ENCODE assay signal across 8 mouse cellular contexts in genomic region chr11:68211924-68212578, GRCm38 (mm10).
DNase-seq lines count a peak whose midpoint lies in the region; ATAC-seq and TF ChIP-seq lines count a peak whose summit lies in the region.

No protein-coding gene starts in this region.

- H3K4me3 ChIP-seq in intestine, postnatal 0 days (ENCODE audit: low read depth, low read length), result no peak overlapping the region
- no peak overlapping the region for H3K4me3 ChIP-seq in liver, postnatal 0 days (ENCODE audit: low read depth, low read length)
- no peak overlapping the region for H3K4me3 ChIP-seq in stomach, postnatal 0 days (ENCODE audit: low read depth, low read length)

- peak; percentile 48 for DNase-seq in layer of hippocampus, adult 11-12 months (ENCODE audit: low spot score)
- no peak for DNase-seq in layer of hippocampus, adult 8-10 months (ENCODE audit: low spot score in 2 of 2)
- DNase-seq in ZHBTc4 (ENCODE audit: low read depth, low spot score), result peak; percentile 71
- peak; percentile 98 for DNase-seq in heart, adult 11 months
- peak; percentile 58 for DNase-seq in liver, postnatal 0 days
- peak; percentile 67 for DNase-seq in stomach, postnatal 0 days (ENCODE audit: low spot score)

- no peak for TF ChIP-seq EP300 in liver, postnatal 0 days (IDR thresholded peaks at IDR 0.05; ENCODE audit: low read depth)
- no peak for TF ChIP-seq EP300 in stomach, postnatal 0 days (optimal IDR thresholded peaks at IDR 0.05)

- H3K4me2 ChIP-seq in intestine, postnatal 0 days (replicated peaks; ENCODE audit: low read depth), result no peak overlapping the region
- H3K4me2 ChIP-seq in liver, postnatal 0 days (ENCODE audit: low read depth, low read length), result no peak overlapping the region
- no peak overlapping the region for H3K4me2 ChIP-seq in stomach, postnatal 0 days (replicated peaks; ENCODE audit: low read depth)

- H3K9ac ChIP-seq in intestine, postnatal 0 days (ENCODE audit: low read depth, low read length), result no peak overlapping the region
- no peak overlapping the region for H3K9ac ChIP-seq in liver, postnatal 0 days (replicated peaks)
- H3K9ac ChIP-seq in stomach, postnatal 0 days (ENCODE audit: low read length), result no peak overlapping the region

- 15% methylated on average over 8 of the region's 8 CpGs for WGBS in intestine, postnatal 0 days
- 42% methylated on average over 8 of the region's 8 CpGs for WGBS in liver, postnatal 0 days (ENCODE audit: insufficient replicate concordance)
- 41% methylated on average over 8 of the region's 8 CpGs for whole genome bisulfite sequencing in stomach, postnatal 0 days

- TF ChIP-seq CTCF in intestine, postnatal 0 days (IDR thresholded peaks at IDR 0.05; ENCODE audit: low read depth), result peak; percentile 77
- peak; percentile 54 for TF ChIP-seq CTCF in liver, postnatal 0 days (IDR thresholded peaks at IDR 0.05; ENCODE audit: low read depth)
- peak; percentile 80 for TF ChIP-seq CTCF in stomach, postnatal 0 days (IDR thresholded peaks at IDR 0.05; ENCODE audit: low read depth)

- H3K36me3 ChIP-seq in intestine, postnatal 0 days (ENCODE audit: control insufficient read depth, insufficient read depth), result 0 out of 2 replicates have a peak, but pooled peaks cover 3% of the 10 kb centered on the region
- H3K36me3 ChIP-seq in liver, postnatal 0 days (replicated peaks; ENCODE audit: insufficient read depth, low read length), result no peaks in the 10 kb centered on the region
- no peaks in the 10 kb centered on the region for H3K36me3 ChIP-seq in stomach, postnatal 0 days (ENCODE audit: control insufficient read depth, insufficient read depth, low read length)

- H3K4me1 ChIP-seq in intestine, postnatal 0 days (replicated peaks; ENCODE audit: control insufficient read depth, insufficient read depth, low read length), result peaks cover 13% of the 10 kb centered on the region; the same call in 1 of the 2 replicates
- H3K4me1 ChIP-seq in liver, postnatal 0 days (ENCODE audit: insufficient read depth), result peaks cover 2% of the 10 kb centered on the region; the same call in 1 of the 2 replicates
- peaks cover 7% of the 10 kb centered on the region for H3K4me1 ChIP-seq in stomach, postnatal 0 days (replicated peaks; ENCODE audit: control insufficient read depth, insufficient read depth)

- no peak overlapping the region for H3K27ac ChIP-seq in intestine, postnatal 0 days (ENCODE audit: low read depth, low read length)
- no peak overlapping the region for H3K27ac ChIP-seq in liver, postnatal 0 days (ENCODE audit: low read depth)
- H3K27ac ChIP-seq in stomach, postnatal 0 days (replicated peaks), result peak overlapping the region; percentile 53

- H3K27me3 ChIP-seq in intestine, postnatal 0 days (replicated peaks; ENCODE audit: control insufficient read depth, insufficient read depth, low read length), result no peaks in the 10 kb centered on the region
- H3K27me3 ChIP-seq in liver, postnatal 0 days (ENCODE audit: insufficient read depth, low read length), result no peaks in the 10 kb centered on the region
- no peaks in the 10 kb centered on the region for H3K27me3 ChIP-seq in stomach, postnatal 0 days (ENCODE audit: control insufficient read depth, insufficient read depth, low read length)

- H3K9me3 ChIP-seq in intestine, postnatal 0 days (ENCODE audit: control insufficient read depth), result no peaks in the 10 kb centered on the region
- no peaks in the 10 kb centered on the region for H3K9me3 ChIP-seq in liver, postnatal 0 days (ENCODE audit: low read length)
- no peaks in the 10 kb centered on the region for H3K9me3 ChIP-seq in stomach, postnatal 0 days (ENCODE audit: control insufficient read depth, low read length)

- peak; percentile 26; the same call in 1 of the 2 replicates for ATAC-seq in intestine, postnatal 0 days
- ATAC-seq in liver, postnatal 0 days, result peak; percentile 82
- peak; percentile 49 for ATAC-seq in stomach, postnatal 0 days (ENCODE audit: low FRiP score, low TSS enrichment)
- no peak for ATAC-seq in frontal cortex, adult (ENCODE audit: low TSS enrichment)

Comparison
In these comparisons a context has a peak if more than half of its experiments do, and no peak if none do; other contexts are left out.
1. DNase-seq: peak in layer of hippocampus, adult 11-12 months (single experiment), ZHBTc4 (single experiment), heart, adult 11 months (single experiment), liver, postnatal 0 days (single experiment) and stomach, postnatal 0 days (single experiment); none in layer of hippocampus, adult 8-10 months (0 of 2).
2. Peak in every context shown above with its lines, with median percentiles within 50 percentile points of each other: CTCF ChIP-seq.